Mouse (Mus musculus): ENCODE data around the gene Ep400.

DNA sequence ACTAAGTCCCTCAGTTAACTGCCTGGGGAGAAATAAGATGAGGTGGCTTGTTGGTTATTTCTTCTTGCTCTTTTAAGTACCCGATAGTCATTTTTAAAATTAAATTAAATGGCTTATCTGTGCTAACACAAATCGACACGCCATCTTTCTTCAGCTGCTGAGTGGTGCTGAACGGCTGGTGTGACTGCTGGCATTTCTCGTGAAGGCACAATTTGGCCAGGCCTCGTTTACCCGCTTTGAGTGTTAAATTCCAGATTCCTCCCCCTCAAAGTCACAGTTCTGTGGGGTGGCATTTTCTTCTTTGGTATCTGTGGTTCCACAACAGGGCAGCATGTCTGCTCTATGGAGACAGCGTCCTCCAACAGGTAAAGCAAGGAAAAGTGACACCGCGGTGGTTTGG, 143.2 kb downstream of the Ep400 start:
- TF ChIP-seq CTCF (IDR thresholded peaks at IDR 0.05; ENCODE audit: extremely low read depth, insufficient read depth, insufficient read length, insufficient replicate concordance) (no peak), POLR2A (IDR thresholded peaks at IDR 0.05; ENCODE audit: low read depth, low read length) (no peak)
